Mouse (Mus musculus) left cerebral cortex, adult 11 months (tissue): ENCODE results near the gene Olfr994.

Experiments
- DNase-seq: peaks from one replicate; pipeline ENCODE4 v3.0.0; 2022; ENCODE audit warnings: low spot score

The Olfr994 gene

GRCm38 (mm10) chr2:85436351-85436750 lies at the start of gene Olfr994:
Gene Olfr994, minus strand, starts transcription at chr2:85436451.
- DNase-seq: no peak

- no peak for DNase-seq
Measured at GRCm38 (mm10) chr2:85466801-85467325, 30.6 kb upstream of the Olfr994 start.

- no peak for DNase-seq
Measured at GRCm38 (mm10) chr2:85443539-85443938, 7.3 kb upstream of the Olfr994 start, which contains the start of gene Olfr995. Gene Olfr995, minus strand, starts transcription at chr2:85443639.

GRCm38 (mm10) chr2:85442546-85442945 lies 6.3 kb upstream of the Olfr994 start:
- no peak for DNase-seq

GRCm38 (mm10) chr2:85425893-85426292 lies 10.4 kb downstream of the Olfr994 start:
- peak; percentile 21 for DNase-seq

GRCm38 (mm10) chr2:85414777-85415176 lies 21.5 kb downstream of the Olfr994 start, which contains the start of gene Olfr993:
Gene Olfr993, minus strand, starts transcription at chr2:85414877.
- DNase-seq: no peak

- no peak for DNase-seq
Measured at GRCm38 (mm10) chr2:85409369-85409768, 26.9 kb downstream of the Olfr994 start, which contains the start of gene Olfr992. Gene Olfr992, minus strand, starts transcription at chr2:85409469.
